Mouse (Mus musculus) kidney, adult 8-10 months (tissue): Measurements from ENCODE around the gene Fkbp6.

Source experiments
- DNase-seq, 2 experiments: peaks; one replicate each; pipeline ENCODE4 v3.0.0; 2022

Gene Fkbp6

DNA sequence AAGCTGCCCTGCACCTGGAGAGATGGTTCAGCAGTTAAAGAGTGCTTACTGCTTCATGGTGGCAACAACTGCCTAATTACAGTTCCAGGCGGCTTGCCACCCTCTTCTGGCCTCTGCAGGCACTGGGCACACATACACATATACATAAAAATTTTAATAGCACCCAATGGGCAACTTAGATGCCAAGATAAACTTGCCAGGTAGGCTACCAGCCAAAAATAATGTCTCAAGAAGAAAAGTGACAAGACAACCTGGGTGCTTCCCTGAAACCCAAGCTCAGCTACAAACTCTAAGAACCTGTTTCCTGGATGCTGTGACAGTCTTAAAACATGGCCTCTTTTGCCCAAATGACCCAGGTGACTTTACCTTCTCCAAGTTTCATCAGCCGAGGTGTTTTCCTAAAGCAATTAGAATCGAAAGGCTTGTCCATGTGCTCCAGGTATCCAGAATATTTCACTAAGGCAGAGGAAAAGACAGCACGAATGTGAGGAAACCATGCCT lies 2.3 kb downstream of the Fkbp6 start:
- DNase-seq, result no peak

DNA sequence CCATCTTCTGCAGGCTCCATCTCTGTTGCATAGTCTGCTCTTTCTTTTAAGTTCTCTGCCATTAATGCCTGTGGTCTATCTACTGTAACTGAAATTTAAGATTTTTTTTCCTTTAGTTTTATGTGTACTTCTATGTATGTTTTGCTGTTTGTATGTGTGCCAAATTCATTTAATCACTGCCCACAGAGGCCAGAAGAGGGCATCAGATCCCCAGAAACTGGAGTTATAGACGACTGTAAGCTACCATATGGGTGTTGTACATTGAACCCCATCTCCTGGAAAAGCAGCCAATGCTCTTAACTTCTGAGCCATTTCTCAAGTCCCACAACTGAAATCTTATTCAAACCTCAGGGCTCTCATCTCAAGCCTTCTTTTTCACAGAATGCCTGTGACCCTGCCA lies 3.4 kb downstream of the Fkbp6 start:
- no peak for DNase-seq

DNA sequence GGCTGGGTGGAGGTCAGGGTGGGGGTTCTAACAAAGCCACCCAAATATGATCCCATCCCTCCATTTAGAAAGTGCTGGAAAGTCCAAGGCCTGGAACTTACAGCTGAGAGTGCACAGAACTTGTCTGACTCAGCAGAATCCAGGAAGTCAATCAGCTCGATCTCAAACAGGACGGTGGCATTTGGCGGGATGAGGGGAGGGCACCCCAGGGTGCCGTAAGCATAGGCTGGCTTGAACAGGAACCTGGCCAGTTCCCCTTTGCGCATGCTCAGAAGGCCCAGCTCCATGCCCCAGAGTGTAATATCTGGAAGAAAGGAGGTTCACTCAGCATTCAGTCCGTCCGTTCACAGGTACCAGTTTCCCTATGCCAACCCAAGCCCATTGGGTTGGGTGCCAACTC lies 3.9 kb downstream of the Fkbp6 start:
- DNase-seq, result no peak

DNA sequence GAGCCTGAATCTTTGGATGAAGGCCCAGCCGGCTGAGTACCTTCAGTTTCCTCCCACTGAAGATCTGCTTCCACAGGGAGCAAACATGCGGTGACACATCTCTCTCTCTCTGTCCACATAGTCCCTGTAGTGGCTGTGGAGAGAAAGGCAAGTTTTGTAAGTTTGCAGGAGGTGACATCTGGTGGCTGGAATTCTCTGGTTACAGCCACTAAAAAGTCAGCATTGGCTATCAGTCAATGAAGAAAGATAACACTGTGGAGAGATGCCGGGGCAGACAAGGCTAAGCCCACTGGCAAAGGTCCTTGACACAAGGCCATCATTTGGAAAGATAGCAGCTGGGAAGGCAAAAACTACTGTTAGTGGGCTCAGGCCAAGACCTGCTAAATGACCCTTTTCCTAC lies 12.3 kb downstream of the Fkbp6 start:
- DNase-seq, result peak; percentile 2 to 17

GRCm38 (mm10) chr5:135331161-135331560 lies 18.7 kb downstream of the Fkbp6 start:
- DNase-seq, result no peak

DNA sequence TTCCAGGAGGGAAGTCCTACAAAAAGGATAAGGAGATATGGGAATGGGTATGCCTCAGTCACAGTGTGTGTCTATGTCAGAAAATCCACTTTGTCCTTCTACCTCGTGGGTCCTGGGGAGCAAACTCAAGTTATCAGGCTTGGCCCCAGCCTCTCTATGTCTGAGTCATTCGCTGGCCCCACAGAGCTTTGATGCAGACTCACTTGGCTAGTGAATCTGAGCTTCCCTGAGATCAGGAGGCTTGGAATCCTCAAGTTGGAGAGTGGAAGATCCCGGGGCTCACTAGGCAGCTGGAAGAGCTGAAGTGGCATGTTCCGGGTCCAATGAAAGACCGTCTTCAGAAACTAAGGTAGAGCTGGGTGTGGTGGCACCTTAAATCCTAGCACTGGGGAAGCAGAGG lies 19.6 kb downstream of the Fkbp6 start:
- DNase-seq, result no peak

DNA sequence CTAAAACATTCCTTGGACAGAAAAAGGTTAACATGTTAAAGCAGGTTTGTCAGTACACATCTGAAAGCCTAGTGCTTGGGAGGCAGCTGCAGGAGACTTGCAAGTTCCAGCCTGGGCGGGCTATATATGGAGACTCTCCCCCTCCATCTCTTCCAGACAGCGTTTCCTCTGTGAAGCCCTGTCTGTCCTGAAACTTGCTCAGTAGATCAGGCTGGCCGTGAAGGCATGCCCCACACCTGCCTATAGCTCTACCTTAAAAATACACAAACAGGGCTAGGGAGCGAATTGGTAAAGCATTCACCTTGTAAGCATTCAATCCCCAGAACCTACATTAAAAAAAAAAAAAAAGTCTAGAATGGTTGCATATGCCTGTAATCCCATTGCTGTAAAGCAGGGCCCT lies 20.4 kb downstream of the Fkbp6 start:
- no peak for DNase-seq

- no peak for DNase-seq
These were observed 23.7 kb downstream of the Fkbp6 start for GRCm38 (mm10) chr5:135326121-135326659.

- DNase-seq, result no peak
These were observed 27.6 kb downstream of the Fkbp6 start for GRCm38 (mm10) chr5:135322197-135322596.

DNA sequence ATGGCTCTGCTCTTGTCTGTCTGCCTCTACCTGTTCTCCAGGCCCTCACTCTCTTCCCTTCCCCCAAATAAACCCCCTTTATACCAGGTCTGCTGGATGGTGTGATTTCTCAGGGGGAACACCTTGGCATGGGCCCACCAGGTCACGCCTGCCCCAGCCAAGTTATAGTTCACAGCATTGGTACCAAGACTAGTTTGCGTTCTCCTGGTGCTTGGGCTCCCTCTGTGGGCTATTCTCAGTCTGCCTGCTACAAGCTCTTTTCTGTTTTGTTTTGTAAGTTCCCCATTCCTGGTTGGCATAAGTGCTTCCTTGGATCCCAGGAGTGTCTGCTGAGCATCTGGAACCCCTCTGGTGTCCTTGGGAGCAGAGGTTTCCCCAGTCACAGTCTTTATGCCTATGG lies 30.0 kb downstream of the Fkbp6 start:
- DNase-seq, result no peak

GRCm38 (mm10) chr5:135316177-135316576 lies 33.7 kb downstream of the Fkbp6 start:
- no peak for DNase-seq

DNA sequence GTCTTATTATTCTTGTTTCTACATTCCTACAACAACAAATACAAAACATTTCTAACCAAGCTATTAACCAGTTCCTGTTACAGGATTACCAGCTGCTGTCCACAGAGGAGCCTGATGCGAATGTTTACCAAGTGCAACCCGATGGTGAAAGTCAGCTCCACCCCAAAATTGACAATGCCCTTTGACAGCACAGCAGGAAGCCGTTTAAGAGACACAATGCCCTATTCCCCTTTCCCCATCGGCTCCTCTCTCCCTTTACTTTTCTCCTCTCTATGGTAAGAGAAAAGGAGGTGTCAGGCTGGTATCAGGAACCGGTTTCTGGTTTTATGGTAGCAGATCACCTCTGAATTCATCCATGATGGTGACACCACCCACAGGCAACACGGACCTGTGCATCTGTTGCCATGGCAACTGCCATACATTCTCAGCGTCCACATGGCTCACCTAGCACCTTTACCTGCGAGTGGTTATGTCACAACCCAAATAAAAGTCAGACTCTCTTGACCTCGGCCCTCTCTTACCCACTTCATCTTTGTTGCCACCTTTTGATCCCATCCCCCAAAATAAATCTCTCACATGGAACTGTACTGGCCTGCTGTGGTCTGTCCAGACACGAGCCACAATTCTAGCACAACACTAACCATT lies 43.4 kb downstream of the Fkbp6 start:
- DNase-seq, result no peak

- no peak for DNase-seq
These were observed 47.4 kb downstream of the Fkbp6 start for GRCm38 (mm10) chr5:135302454-135302853.

DNA sequence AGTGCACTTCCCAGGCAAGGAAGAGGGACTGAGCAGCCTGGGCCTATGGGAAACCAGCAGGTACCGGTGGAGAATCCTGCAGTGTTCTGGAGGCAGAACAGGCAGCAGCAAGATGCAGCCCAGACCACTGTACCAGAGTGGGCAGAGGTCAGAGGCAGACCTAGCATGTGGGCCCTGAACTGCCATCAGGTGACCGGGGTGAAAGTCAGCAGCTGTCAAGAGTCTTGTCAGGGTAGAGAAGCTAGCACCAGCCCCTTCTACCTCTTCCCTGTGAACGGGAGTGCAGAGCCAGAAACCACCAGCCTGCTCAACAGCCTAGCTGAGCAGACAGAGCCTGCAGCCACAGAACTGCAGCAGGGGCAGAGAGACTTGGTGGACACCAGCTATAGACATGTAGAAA lies 47.9 kb downstream of the Fkbp6 start:
- no peak for DNase-seq

- no peak for DNase-seq
These were observed 57.8 kb downstream of the Fkbp6 start for GRCm38 (mm10) chr5:135292001-135292400.

DNA sequence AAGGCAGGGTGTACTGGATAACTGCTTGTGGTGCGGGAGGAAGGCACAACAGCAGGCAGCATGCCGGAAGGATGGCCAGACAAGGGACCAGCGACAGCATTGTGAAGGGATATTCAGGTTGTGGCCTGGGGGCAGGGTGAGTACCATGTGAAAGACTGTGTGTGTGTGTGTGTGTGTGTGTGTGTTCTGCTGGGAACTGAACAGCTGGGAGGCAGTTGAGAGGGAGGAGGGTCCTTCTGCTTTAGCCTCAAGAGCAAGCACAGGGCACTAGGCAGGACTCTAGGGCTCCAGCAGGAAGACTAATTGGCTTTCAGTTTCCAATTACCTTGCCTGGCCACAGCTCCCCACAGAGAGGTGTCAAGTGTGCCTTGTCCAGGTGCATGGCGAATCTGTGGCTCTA lies 58.7 kb downstream of the Fkbp6 start:
- no peak for DNase-seq

DNA sequence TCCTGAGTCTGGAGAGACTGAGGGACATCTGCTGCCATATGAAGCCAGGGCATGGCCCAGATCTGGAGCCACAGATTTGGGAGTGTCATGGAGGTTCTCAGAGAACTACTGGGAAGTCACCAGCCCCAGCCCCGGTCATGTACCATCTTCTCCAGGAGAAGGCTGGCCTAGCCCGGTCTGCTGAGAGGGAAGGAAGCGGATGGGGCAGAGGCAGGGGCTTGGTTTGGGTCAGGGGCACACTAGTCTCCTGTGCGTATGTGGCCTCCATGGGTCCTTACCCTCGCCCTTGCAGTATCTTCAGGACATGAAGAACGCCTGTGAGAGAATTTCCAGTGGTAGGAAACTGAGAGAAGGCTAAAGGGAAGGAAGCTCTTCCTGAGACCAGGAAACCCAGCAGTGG lies 59.1 kb downstream of the Fkbp6 start:
- no peak for DNase-seq

GRCm38 (mm10) chr5:135286926-135287325 lies 62.9 kb downstream of the Fkbp6 start:
- no peak for DNase-seq

GRCm38 (mm10) chr5:135286185-135286584 lies 63.7 kb downstream of the Fkbp6 start:
- DNase-seq, result peak; percentile 36 to 77

GRCm38 (mm10) chr5:135285211-135285610 lies 64.6 kb downstream of the Fkbp6 start:
- no peak for DNase-seq

DNA sequence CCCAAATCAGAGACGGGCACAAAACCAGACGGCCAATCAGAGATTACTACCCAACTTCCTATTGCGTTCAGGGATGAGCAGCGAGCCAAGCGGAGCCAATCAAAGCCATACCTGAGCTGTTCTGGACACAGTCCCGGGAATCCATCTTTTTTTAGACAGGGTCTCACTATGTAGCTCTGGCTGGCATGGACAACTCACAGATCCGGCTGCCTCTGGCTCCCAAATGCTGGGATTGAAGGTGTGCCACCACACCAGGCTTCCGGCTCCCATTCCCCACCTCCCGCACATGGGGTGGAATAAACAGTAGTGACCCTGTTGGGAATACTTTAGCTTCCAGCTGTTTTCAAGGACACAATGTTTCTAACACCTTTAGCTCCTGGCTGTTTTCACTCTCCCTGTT lies 69.6 kb downstream of the Fkbp6 start:
- no peak for DNase-seq

DNA sequence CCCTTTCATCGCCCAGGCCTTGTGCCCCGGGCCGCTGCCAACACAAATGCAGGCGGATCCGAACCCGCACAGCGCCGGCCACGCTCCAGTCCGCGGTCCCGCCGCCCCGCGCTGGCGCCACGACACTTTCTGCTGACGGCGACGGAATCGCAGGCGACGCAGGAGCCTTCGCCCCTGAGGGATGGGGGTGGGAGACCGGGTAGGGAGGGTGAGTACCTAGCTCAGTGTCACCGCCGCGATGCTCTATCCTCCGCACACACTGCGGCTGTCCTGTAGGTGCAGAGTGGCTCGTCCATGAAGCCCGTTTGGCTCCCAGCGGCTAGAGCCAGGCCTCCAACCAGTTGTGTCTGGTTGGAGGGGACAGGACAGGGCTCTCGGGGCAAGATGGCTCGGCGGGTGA lies 73.2 kb downstream of the Fkbp6 start:
- no peak for DNase-seq

DNA sequence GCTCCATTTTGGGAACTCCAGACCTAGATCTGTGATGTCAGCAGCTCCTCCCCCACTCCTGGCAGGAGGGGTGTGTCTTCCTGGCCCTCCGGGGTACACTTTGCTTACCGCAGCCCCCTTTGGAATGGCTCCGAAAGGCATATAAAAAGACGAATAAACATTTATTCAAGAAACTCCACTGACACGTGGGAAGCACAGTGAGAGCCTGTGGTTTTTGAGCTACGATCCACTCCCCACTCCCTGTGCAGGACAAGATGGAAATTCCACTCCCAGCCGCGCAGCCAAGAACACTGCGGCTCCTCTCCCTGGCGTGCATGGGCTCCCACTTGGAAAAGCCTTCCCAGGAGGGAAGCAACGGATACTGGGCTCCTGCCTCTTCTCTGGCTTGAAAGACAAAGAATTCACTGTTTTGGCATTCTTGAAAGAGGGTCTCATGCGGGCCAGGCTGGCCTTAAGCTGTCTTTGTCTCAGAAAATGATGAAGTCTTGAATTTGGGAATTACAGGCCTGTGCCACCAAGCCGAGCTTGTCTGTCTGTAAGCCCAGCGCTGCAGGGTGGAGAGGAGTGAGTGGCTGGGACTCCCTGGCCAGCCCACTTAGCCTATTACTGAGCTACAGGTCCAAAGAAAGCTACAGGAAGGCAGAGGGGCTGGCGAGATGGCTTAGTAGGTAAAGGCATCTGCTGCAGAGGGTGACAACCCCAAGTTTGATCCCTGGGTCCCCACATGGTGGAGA lies 75.0 kb downstream of the Fkbp6 start:
- DNase-seq, result no peak

DNA sequence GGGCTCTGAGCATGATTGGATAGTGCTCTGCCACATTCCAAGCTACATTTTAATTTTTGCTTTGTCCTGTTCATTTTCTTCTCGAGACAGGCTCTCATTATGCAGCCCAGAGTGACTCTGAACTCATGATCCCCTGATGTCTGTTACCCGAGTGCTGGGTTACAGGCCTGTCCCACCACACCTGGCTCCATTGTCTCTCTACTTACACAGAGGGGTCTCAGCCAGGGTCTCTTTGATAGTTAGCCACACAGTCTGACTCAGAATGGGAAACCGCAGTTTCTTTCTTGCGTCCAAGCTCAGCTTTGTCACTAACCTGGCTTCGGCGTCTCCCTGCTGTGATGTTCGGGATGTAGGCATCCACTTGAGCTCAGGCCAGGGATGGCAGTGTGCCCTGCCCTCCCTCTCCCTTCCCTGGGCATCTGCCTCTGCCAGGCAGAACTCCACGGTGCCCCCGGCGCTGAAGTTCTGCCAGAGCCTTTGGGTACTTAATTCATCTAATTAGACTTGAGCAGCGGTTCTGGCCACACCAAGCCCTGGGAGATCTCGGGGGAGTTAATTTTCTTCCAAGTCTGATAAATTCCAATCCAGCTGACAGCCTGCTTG lies 78.2 kb downstream of the Fkbp6 start:
- no peak for DNase-seq
